Mouse (Mus musculus): ENCODE measurements at regions not wholly inside any gene's neighbourhood (a gene's known extent, or its start where the extent isn't known, plus 50 kb on each side); places are given as distances from the start of the nearest gene placed in this dataset.

Small RNA genes lying in the stretch of these regions (microRNA-seq; reads per million reads assigned to microRNA genes)
- gene Mir138-1 = 103 to 117 reads per million in 2 experiments

Data from adrenal gland, adult 2 months (tissue).